Mouse (Mus musculus): ENCODE results near the gene Mrc2. TPM values are rescaled to one million over a fixed set of nuclear protein-coding genes. Genes with fewer than 3 reads are reported as not detected.

Gene Mrc2
- polyA plus RNA-seq, 1 experiment from 2014 or later = 35.7 TPM

GRCm38 (mm10) chr11:105331129-105331528 lies 38.7 kb downstream of the Mrc2 start:
- no peaks in the 10 kb centered on the region for H3K9me3 ChIP-seq (replicated peaks)
- peak overlapping the region; percentile 22; the same call in 1 of the 2 replicates for H3K27ac ChIP-seq (replicated peaks)
- no peak overlapping the region for H3K4me3 ChIP-seq (replicated peaks)
- H3K36me3 ChIP-seq = peaks cover 23% of the 10 kb centered on the region; the same call in 1 of the 2 replicates
- H3K4me2 ChIP-seq (replicated peaks) = no peak overlapping the region
- no peak for ATAC-seq (ENCODE audit: insufficient number of reproducible peaks, low FRiP score, low TSS enrichment, low read depth)
- WGBS = 62% methylated on average over 3 of the region's 3 CpGs
- peaks cover 37% of the 10 kb centered on the region for H3K4me1 ChIP-seq
- H3K27me3 ChIP-seq = no peaks in the 10 kb centered on the region
- H3K9ac ChIP-seq = no peak overlapping the region

DNA sequence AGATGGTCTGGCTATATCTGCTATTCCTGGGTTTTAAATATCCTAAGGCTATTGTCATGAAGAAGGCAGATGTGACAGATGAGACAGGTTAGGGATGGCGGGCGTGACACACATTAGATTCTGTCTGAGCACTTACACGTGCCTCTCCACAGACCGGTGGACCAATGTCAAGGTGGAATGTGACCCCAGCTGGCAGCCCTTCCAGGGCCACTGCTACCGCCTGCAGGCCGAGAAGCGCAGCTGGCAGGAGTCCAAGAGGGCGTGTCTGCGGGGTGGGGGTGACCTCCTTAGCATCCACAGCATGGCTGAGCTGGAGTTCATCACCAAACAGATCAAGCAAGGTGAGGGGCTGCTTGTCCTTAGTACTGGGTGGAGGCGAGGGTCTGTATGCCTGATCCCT lies 39.3 kb downstream of the Mrc2 start:
- Histone ChIP-seq H3K27ac (replicated peaks) (peak overlapping the region; percentile 22; the same call in 1 of the 2 replicates), H3K4me3 (replicated peaks) (no peak overlapping the region), H3K27me3 (no peaks in the 10 kb centered on the region), H3K9me3 (replicated peaks) (no peaks in the 10 kb centered on the region), H3K9ac (no peak overlapping the region), H3K36me3 (peaks cover 27% of the 10 kb centered on the region), H3K4me2 (replicated peaks) (no peak overlapping the region), H3K4me1 (peaks cover 37% of the 10 kb centered on the region)
- WGBS = 30% methylated on average over 10 of the region's 10 CpGs
- ATAC-seq (ENCODE audit: insufficient number of reproducible peaks, low FRiP score, low TSS enrichment, low read depth) = no peak

DNA sequence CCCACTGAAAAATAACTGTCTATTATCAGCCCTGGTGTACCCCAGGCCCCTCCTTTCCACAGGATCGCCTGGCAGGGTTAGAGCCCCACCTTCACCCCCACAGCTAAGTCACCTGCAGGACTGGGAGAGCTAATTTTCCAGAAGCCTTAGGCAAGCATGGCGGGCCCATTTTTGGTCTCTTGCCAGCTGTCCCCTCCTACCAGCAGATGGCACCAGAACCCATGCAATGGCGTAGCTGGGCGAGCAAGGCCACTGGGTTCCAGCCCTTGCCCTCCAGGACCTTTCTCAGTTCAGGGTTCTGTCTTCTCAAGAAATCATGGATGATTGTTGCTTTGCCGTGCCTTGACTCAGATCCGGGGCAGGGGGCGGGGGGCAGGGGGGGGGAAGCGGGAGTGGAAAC lies 40.0 kb downstream of the Mrc2 start:
- no peaks in the 10 kb centered on the region for H3K27me3 ChIP-seq
- WGBS = 59% methylated on average over 8 of the region's 8 CpGs
- no peak overlapping the region for H3K9ac ChIP-seq
- no peaks in the 10 kb centered on the region for H3K9me3 ChIP-seq (replicated peaks)
- H3K4me3 ChIP-seq (replicated peaks) = no peak overlapping the region
- no peak overlapping the region for H3K27ac ChIP-seq (replicated peaks)
- peaks cover 31% of the 10 kb centered on the region for H3K36me3 ChIP-seq
- no peak for ATAC-seq (ENCODE audit: insufficient number of reproducible peaks, low FRiP score, low TSS enrichment, low read depth)
- H3K4me2 ChIP-seq (replicated peaks) = no peak overlapping the region
- peaks cover 37% of the 10 kb centered on the region for H3K4me1 ChIP-seq

GRCm38 (mm10) chr11:105333867-105334670 lies 41.6 kb downstream of the Mrc2 start:
- no peak for ATAC-seq (ENCODE audit: insufficient number of reproducible peaks, low FRiP score, low TSS enrichment, low read depth)
- Histone ChIP-seq H3K4me2 (replicated peaks) (no peak overlapping the region), H3K4me1 (peaks cover 37% of the 10 kb centered on the region), H3K9me3 (replicated peaks) (no peaks in the 10 kb centered on the region), H3K9ac (no peak overlapping the region), H3K36me3 (peaks cover 40% of the 10 kb centered on the region), H3K4me3 (replicated peaks) (no peak overlapping the region), H3K27me3 (no peaks in the 10 kb centered on the region), H3K27ac (replicated peaks) (0 out of 2 replicates have a peak overlapping the region, but pooled peaks have one; percentile 18)
- 55% methylated on average over 8 of the region's 8 CpGs for WGBS

DNA sequence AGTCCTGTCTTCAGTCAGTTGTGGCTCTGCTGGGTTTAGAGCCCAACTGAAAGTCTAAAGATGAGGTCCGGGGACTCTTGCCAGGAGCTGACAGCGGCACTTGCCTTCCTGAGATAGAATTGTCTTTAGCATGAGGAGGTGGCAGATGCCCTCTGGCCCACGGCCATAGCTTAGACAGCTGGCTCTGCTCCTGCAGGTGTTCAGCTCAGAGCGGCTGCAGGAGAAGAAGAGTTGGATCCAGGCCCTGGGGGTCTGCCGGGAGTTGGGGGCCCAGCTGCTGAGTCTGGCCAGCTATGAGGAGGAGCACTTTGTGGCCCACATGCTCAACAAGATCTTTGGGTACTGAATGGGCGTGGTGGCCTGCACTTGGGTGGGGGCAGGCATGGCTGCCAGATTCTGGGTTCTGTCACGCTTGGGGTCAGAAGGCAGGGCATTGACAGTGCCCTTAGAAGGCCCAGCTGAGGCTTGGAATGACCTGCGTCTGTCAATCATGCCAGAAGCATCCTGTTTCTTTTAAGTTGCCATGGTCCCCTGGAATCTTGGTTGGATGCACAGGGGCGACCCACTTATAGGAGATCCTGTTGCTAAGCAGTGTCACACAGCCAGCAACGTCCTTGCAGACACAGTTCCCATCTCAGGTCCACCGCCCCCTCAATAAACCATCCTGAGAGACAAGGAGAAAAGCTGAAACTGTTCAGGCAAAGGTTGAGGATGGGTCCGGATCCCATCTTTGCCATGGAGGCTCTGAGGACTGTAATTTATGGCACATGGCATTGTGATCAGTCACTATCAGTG lies 46.4 kb downstream of the Mrc2 start:
- no peak overlapping the region for H3K4me2 ChIP-seq (replicated peaks)
- ATAC-seq (ENCODE audit: insufficient number of reproducible peaks, low FRiP score, low TSS enrichment, low read depth) = no peak
- WGBS = 76% methylated on average over 12 of the region's 12 CpGs
- H3K27ac ChIP-seq (replicated peaks) = no peak overlapping the region
- no peak overlapping the region for H3K9ac ChIP-seq
- 0 out of 2 replicates have a peak, but pooled peaks cover 6% of the 10 kb centered on the region for H3K4me1 ChIP-seq
- H3K4me3 ChIP-seq (replicated peaks) = no peak overlapping the region
- H3K9me3 ChIP-seq (replicated peaks) = no peaks in the 10 kb centered on the region
- no peaks in the 10 kb centered on the region for H3K27me3 ChIP-seq
- peaks cover 70% of the 10 kb centered on the region for H3K36me3 ChIP-seq

DNA sequence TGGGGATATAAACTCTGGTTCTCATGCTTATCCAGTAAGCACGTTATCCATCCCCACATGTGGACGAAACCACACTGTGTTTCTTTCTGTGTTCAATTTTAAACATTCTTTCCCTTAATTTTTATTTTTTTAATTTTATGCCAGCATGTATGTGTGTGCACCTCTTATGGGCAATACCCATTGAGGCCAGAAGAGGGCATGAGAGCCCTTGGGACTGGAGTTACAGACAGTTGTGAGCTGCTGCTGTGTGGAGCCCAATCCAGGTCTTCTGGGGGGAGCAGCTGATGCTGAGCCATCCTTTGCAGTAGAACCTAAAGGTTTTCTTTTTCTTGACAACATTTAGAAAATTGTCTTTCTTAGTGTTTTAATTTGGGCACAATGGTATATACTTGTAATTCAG lies 52.8 kb downstream of the Mrc2 start:
- WGBS = 71% methylated on average over 2 of the region's 2 CpGs
- no peak overlapping the region for H3K4me2 ChIP-seq (replicated peaks)
- H3K4me1 ChIP-seq = 0 out of 2 replicates have a peak, but pooled peaks cover 8% of the 10 kb centered on the region
- no peak overlapping the region for H3K27ac ChIP-seq (replicated peaks)
- H3K36me3 ChIP-seq = peaks cover 91% of the 10 kb centered on the region
- H3K9ac ChIP-seq = no peak overlapping the region
- H3K4me3 ChIP-seq (replicated peaks) = no peak overlapping the region
- no peak for ATAC-seq (ENCODE audit: insufficient number of reproducible peaks, low FRiP score, low TSS enrichment, low read depth)
- no peaks in the 10 kb centered on the region for H3K9me3 ChIP-seq (replicated peaks)
- H3K27me3 ChIP-seq = no peaks in the 10 kb centered on the region

DNA sequence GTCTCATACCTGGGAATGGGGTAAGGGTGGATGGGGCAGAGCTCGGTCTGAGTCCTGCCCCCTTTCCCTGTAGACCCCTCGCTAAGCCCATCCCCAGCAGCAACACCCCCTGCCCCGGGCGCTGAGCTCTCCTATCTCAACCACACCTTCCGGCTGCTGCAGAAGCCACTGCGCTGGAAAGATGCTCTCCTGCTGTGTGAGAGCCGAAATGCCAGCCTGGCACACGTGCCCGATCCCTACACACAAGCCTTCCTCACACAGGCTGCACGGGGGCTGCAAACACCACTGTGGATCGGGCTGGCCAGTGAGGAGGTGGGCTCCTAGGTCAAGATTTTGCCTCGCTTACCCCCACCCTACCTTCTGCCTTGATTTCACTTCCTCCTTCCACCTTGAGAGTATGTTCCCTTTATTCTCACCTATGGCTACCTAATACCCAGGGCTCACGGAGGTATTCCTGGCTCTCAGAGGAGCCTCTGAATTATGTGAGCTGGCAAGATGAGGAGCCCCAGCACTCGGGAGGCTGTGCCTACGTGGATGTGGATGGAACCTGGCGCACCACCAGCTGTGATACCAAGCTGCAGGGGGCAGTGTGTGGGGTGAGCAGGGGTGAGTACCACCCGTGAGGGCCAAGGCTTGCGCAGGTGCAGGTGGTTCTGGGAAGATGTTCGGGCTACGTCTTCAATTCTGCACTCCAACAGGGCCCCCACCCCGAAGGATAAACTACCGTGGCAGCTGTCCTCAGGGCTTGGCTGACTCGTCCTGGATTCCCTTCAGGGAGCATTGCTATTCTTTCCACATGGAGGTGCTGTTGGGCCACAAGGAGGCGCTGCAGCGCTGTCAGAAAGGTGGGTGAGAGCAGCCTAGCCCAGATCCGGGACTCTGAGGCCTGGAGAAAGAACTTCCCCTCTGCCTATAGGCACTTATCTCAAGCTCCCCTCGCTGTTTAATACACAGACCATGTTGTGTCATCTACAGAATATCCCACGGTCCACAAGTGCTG lies 55.0 kb downstream of the Mrc2 start:
- Histone ChIP-seq H3K27me3 (no peaks in the 10 kb centered on the region), H3K4me2 (replicated peaks) (no peak overlapping the region), H3K36me3 (peaks cover 72% of the 10 kb centered on the region), H3K9me3 (replicated peaks) (no peaks in the 10 kb centered on the region), H3K4me1 (peaks cover 18% of the 10 kb centered on the region), H3K4me3 (replicated peaks) (no peak overlapping the region), H3K27ac (replicated peaks) (no peak overlapping the region), H3K9ac (no peak overlapping the region)
- WGBS = 64% methylated on average over 28 of the region's 28 CpGs
- ATAC-seq (ENCODE audit: insufficient number of reproducible peaks, low FRiP score, low TSS enrichment, low read depth) = peak; percentile 15; the same call in 1 of the 2 replicates

GRCm38 (mm10) chr11:105348495-105348982 lies 56.1 kb downstream of the Mrc2 start:
- Histone ChIP-seq H3K4me2 (replicated peaks) (no peak overlapping the region), H3K4me1 (peaks cover 28% of the 10 kb centered on the region), H3K27ac (replicated peaks) (no peak overlapping the region), H3K9ac (no peak overlapping the region), H3K9me3 (replicated peaks) (no peaks in the 10 kb centered on the region), H3K27me3 (no peaks in the 10 kb centered on the region), H3K36me3 (peaks cover 61% of the 10 kb centered on the region), H3K4me3 (replicated peaks) (no peak overlapping the region)
- ATAC-seq (ENCODE audit: insufficient number of reproducible peaks, low FRiP score, low TSS enrichment, low read depth) = no peak
- 80% methylated on average over 9 of the region's 9 CpGs for WGBS

DNA sequence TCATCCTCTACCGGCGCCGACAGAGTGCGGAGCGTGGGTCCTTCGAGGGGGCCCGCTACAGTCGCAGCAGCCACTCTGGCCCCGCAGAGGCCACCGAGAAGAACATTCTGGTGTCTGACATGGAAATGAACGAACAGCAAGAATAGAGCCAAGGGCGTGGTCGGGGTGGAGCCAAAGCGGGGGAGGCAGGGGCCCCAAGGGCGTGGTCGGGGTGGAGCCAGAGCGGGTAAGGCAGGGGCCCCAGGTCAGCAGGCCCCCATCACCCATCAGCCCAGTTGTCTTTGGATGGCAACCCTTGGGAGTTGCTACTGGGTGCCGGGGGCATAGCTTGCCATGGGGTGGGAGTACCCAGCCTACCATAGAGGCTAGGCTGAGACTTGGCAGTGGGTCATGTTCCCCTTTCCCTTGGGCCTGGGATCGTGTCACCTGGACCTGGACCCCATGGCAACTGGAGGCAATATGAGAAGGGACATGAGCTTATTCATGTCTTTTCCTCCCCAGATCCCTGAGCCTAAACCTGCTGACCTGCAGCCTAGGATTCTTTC lies 57.4 kb downstream of the Mrc2 start:
- Histone ChIP-seq H3K27me3 (no peaks in the 10 kb centered on the region), H3K27ac (replicated peaks) (no peak overlapping the region), H3K9ac (no peak overlapping the region), H3K4me1 (peaks cover 39% of the 10 kb centered on the region), H3K36me3 (peaks cover 55% of the 10 kb centered on the region), H3K4me3 (replicated peaks) (no peak overlapping the region), H3K9me3 (replicated peaks) (no peaks in the 10 kb centered on the region), H3K4me2 (replicated peaks) (no peak overlapping the region)
- no peak for ATAC-seq (ENCODE audit: insufficient number of reproducible peaks, low FRiP score, low TSS enrichment, low read depth)
- 89% methylated on average over 19 of the region's 19 CpGs for WGBS

GRCm38 (mm10) chr11:105350643-105351042 lies 58.2 kb downstream of the Mrc2 start:
- Histone ChIP-seq H3K4me3 (replicated peaks) (no peak overlapping the region), H3K4me2 (replicated peaks) (no peak overlapping the region), H3K9me3 (replicated peaks) (no peaks in the 10 kb centered on the region), H3K9ac (no peak overlapping the region), H3K4me1 (peaks cover 39% of the 10 kb centered on the region), H3K27me3 (no peaks in the 10 kb centered on the region), H3K27ac (replicated peaks) (no peak overlapping the region), H3K36me3 (peaks cover 47% of the 10 kb centered on the region)
- WGBS = 86% methylated on average over 7 of the region's 7 CpGs
- no peak for ATAC-seq (ENCODE audit: insufficient number of reproducible peaks, low FRiP score, low TSS enrichment, low read depth)

Data from embryonic facial prominence, embryonic 15.5 days (tissue).